Mouse (Mus musculus): ENCODE data around the gene Btn2a2. TPM values are rescaled to one million over a fixed set of nuclear protein-coding genes. Genes with fewer than 3 reads are reported as not detected.
"Not testable (repeated sequence)": the region's sequence is repeated elsewhere in the genome, so short reads cannot be mapped to it uniquely, and the experiment has no call there.

The Btn2a2 gene
- 0.18 TPM in 1 of 2 replicates, not detected in the other for polyA plus RNA-seq (2015; fragmentation: Nextera tagmentation; extraction: Ambion mirVana)

DNA sequence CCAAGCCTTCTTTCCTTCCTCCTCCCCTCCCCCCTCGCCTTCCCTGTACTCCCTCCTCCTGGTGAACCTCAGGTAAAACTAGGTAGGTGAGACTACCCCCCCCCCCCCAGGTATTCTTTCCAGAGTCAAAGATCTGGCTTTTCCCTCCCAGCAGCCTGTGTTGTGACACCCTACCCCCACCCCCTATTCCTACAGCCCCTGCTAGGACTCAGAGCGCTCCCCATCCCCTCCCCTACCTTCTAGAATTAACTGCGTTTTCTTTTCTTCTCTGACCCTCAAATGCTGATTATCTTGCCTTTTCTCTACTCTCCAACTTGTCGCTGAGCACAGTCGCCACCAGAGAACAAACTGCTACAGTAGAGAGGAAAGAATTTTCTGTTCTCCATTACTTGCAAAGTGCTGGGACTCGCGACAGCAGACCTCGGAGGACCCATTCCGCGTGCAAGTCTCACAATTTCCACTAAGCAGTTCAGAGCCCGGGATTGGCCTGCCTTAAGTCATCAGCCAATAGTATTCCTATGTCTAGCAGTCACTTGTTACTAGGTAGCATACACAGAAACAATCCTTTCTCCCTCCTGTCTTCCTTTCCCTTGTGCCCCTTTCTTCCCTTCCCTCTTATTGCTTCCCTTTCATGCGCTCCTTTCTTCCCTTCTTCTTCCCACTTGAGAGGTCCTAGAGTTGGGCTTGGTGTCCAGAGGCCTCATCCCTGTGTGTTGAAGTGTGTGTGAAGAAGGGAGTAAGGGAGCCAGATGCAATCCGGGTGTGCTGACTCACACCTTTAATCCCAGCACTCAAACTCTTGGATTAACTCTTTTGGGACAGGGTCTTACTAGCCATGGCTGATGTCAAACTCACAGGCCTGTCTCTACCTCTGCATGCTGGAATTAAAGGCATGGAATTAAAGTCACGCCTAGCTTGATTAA lies at the start of gene Btn2a2:
Gene Btn2a2, minus strand, starts transcription at position 458 of the 923 bp plus-strand sequence.
- Histone ChIP-seq H3K4me1 (replicated peaks; ENCODE audit: control insufficient read depth, insufficient read depth, low read length) (peaks cover 9% of the 10 kb centered on the region; the same call in 1 of the 2 replicates), H3K4me2 (ENCODE audit: low read length) (peak within 1 kb of the TSS; percentile 62), H3K4me3 (replicated peaks; ENCODE audit: low read length) (peak within 1 kb of the TSS; percentile 40), H3K9ac (replicated peaks; ENCODE audit: low read depth, low read length) (peak within 1 kb of the TSS; percentile 24), H3K27ac (ENCODE audit: low read length) (no peak within 1 kb of the TSS), H3K36me3 (ENCODE audit: control insufficient read depth, insufficient read depth) (no peaks in the 10 kb centered on the region), H3K9me3 (ENCODE audit: control insufficient read depth, low read length) (no peaks in the 10 kb centered on the region), H3K27me3 (replicated peaks; ENCODE audit: control insufficient read depth, insufficient read depth, low read length) (no peaks in the 10 kb centered on the region)
- WGBS: 4% methylated on average over 13 of the region's 14 CpGs
- peak; percentile 100 for ATAC-seq

DNA sequence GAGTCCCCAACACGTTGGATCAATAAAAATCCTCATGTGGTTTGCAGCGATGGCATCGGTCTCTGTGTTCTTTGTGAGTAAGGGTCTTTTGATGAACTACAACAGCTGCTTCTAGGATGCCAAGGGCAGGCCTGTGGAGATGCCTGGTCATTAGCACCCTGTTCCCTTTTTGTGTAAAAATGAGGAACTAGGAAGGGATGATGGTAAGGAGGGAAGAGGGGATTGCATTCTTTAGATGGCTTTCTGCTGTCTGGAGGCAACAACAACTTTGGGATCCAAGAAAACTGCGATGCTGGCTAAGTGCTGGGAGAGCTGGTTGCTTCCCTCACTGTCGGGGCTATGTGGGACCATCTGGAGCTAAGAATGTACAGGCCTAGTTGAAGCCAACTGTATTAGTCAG lies 49.6 kb upstream of the Btn2a2 start:
- ATAC-seq: no peak

DNA sequence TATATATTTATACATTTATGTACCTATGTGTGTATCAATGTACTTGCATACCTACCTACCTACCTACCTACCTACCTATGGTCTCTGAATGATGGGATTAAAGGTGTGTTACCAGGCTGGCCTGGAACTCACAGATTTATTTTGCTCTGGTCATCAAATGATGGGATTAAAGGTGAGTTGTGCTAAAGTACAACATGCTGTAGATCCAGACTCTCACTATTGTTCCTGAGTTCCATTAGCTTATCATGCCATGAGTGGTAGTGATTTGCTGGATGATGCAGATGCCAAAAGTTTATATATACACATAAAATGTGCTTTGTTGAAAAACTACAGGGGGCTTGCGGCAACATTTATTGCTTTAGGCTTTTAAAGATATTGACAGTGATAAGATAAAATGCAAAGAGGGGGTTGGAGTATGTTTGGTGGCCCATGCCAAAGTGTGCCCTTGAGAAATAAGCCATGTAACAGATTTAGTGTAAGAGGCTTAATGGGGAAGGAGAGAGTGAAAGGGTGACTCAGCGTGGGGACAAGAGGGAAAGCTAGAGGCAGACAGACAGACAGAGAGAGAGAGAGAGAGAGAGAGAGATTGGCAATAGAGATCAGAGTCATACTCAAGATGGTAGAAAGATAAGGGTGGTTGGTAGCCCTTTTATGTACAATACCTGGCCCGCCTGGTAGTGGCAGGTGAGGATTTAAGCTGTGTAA lies 48.5 kb upstream of the Btn2a2 start:
- Histone ChIP-seq H3K9ac (replicated peaks; ENCODE audit: low read depth, low read length) (no peak overlapping the region), H3K4me1 (replicated peaks; ENCODE audit: control insufficient read depth, insufficient read depth, low read length) (peaks cover 34% of the 10 kb centered on the region), H3K4me2 (ENCODE audit: low read length) (peak overlapping the region; percentile 38), H3K4me3 (replicated peaks; ENCODE audit: low read length) (peak overlapping the region; percentile 11; the same call in 1 of the 2 replicates), H3K9me3 (ENCODE audit: control insufficient read depth, low read length) (no peaks in the 10 kb centered on the region), H3K27ac (ENCODE audit: low read length) (no peak overlapping the region), H3K36me3 (ENCODE audit: control insufficient read depth, insufficient read depth) (no peaks in the 10 kb centered on the region), H3K27me3 (replicated peaks; ENCODE audit: control insufficient read depth, insufficient read depth, low read length) (no peaks in the 10 kb centered on the region)
- ATAC-seq: no peak
- 81% methylated on average over 3 of the region's 3 CpGs for WGBS

More for the DNA sequence above, 49.6 kb upstream of the Btn2a2 start:
- no peaks in the 10 kb centered on the region for H3K27me3 ChIP-seq (replicated peaks; ENCODE audit: control insufficient read depth, insufficient read depth, low read length)
- H3K9me3 ChIP-seq (ENCODE audit: control insufficient read depth, low read length): no peaks in the 10 kb centered on the region
- no peak overlapping the region for H3K4me2 ChIP-seq (ENCODE audit: low read length)
- no peak overlapping the region for H3K9ac ChIP-seq (replicated peaks; ENCODE audit: low read depth, low read length)
- no peaks in the 10 kb centered on the region for H3K36me3 ChIP-seq (ENCODE audit: control insufficient read depth, insufficient read depth)
- H3K4me1 ChIP-seq (replicated peaks; ENCODE audit: control insufficient read depth, insufficient read depth, low read length): peaks cover 24% of the 10 kb centered on the region
- 87% methylated on average over 5 of the region's 5 CpGs for WGBS
- no peak overlapping the region for H3K4me3 ChIP-seq (replicated peaks; ENCODE audit: low read length)
- H3K27ac ChIP-seq (ENCODE audit: low read length): no peak overlapping the region

DNA sequence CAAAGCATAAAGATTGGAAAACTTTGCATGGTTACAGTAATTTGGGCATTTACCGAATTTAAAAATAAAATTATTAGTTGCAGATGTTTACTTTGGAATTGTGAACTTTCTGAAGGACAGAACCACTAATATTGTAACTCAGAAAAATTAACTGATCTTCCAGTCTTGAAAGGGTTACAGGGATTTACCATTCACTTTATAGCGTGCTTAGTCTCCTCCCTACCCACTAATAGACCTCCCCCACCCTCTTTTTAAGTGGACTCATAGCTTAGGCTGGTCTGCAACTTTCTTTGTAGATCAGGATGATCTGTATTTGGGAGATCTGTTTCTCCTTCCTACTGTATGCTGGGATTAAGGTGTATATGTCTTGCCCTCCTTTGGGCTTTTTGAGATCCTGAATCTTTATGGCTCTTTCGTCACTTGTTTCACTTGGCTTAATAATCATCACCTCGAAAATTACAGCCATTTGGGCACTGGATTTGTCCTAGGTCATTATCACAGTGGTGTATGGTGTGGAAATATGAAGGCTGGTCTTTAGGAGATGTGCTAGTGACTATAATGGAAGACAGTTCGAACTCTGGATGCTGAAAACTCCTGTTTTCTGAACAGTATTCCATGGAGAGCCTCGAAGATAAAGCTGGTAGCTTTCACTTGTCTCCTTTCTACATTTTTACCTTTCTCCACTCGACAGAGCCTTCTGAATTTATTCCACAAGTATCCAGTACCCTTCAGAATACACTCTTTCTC lies 47.6 kb upstream of the Btn2a2 start:
- H3K4me3 ChIP-seq (replicated peaks; ENCODE audit: low read length): peak overlapping the region; percentile 30
- WGBS: 17% methylated on average over 7 of the region's 7 CpGs
- H3K27ac ChIP-seq (ENCODE audit: low read length): no peak overlapping the region

DNA sequence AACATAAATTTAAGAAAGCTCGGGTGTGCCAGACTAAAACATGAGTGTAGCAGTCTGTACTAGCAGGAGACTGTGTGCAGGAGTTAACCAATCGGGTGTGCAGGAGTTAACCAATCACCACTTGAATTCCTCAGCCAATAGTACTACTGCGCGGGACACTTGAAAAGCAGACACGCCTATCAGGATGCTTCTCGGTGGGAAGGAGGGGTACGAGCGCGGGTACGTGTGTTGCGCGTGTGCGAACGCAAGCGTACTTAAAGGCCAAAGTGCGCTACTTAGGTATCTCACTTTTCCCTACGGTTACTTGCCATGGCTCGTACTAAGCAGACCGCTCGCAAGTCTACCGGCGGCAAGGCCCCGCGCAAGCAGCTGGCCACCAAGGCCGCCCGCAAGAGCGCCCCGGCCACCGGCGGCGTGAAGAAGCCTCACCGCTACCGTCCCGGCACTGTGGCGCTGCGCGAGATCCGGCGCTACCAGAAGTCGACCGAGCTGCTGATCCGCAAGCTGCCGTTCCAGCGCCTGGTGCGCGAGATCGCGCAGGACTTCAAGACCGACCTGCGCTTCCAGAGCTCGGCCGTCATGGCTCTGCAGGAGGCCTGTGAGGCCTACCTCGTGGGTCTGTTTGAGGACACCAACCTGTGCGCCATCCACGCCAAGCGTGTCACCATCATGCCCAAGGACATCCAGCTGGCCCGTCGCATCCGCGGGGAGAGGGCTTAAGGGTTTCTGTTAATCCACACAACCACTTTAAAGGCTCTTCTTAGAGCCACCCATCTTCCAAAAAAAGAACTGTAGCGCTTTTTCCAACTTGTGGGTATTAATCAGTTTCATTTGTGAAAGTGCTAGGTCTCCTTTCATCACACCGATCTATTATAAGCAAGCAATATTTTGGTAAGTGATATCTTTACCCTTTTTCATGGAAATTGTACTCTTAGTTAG lies 46.7 kb upstream of the Btn2a2 start, which contains the start of gene Hist1h3g:
Gene Hist1h3g, plus strand, starts transcription at position 286 of the 939 bp plus-strand sequence.
- peak within 1 kb of the TSS; percentile 39 for H3K9ac ChIP-seq (replicated peaks; ENCODE audit: low read depth, low read length)
- H3K36me3 ChIP-seq (ENCODE audit: control insufficient read depth, insufficient read depth); H3K27me3 ChIP-seq (replicated peaks; ENCODE audit: control insufficient read depth, insufficient read depth, low read length); H3K9me3 ChIP-seq (ENCODE audit: control insufficient read depth, low read length): not testable (repeated sequence)
- WGBS: under 1% methylated on average over 48 of the region's 62 CpGs
- peak within 1 kb of the TSS; percentile 78 for H3K4me2 ChIP-seq (ENCODE audit: low read length)
- H3K27ac ChIP-seq (ENCODE audit: low read length): peak within 1 kb of the TSS; percentile 75
- peak within 1 kb of the TSS; percentile 55 for H3K4me3 ChIP-seq (replicated peaks; ENCODE audit: low read length)
- peak; percentile 91 for ATAC-seq
- peaks cover 36% of the 10 kb centered on the region for H3K4me1 ChIP-seq (replicated peaks; ENCODE audit: control insufficient read depth, insufficient read depth, low read length)

More for the DNA sequence above, 47.6 kb upstream of the Btn2a2 start:
- peaks cover 36% of the 10 kb centered on the region for H3K4me1 ChIP-seq (replicated peaks; ENCODE audit: control insufficient read depth, insufficient read depth, low read length)
- no peaks in the 10 kb centered on the region for H3K36me3 ChIP-seq (ENCODE audit: control insufficient read depth, insufficient read depth)
- no peaks in the 10 kb centered on the region for H3K9me3 ChIP-seq (ENCODE audit: control insufficient read depth, low read length)
- H3K27me3 ChIP-seq (replicated peaks; ENCODE audit: control insufficient read depth, insufficient read depth, low read length): no peaks in the 10 kb centered on the region
- no peak for ATAC-seq
- peak overlapping the region; percentile 39; the same call in 1 of the 2 replicates for H3K9ac ChIP-seq (replicated peaks; ENCODE audit: low read depth, low read length)
- peak overlapping the region; percentile 29 for H3K4me2 ChIP-seq (ENCODE audit: low read length)

DNA sequence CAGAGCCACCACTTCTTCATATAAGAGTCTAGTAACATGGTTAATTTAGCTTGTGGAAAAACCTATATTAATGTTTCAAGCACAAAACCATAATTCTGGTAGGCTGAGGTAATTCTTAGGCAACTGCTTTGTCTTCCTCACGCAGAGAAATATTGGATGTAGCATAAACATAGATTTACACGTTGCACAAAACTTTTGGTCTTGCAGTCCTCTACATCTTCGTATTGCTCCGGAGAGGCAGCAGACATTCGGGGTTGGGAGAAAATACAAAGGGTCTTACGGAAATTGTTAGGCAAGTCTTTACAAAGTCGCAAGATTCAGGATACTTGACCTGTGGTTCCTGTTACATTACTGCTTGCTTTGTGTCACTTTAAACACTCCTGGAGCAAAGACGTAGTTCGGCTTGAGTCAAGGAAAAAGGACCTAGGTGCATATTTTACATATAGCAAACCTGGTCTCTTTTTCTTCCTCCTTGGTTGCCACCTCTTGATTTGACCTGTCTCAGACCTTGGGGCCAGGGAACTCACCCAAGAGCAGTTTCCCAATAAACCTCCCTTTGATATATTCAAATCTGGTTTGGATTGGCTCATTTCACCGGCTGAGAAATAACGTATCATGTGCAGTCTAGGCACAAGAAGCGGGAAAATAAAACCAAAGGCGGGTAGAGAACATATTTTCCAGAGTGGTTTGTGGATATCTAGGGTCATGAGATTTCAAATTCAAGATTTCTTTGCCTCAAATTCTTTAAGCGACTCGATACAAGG lies 45.9 kb upstream of the Btn2a2 start:
- H3K4me3 ChIP-seq (replicated peaks; ENCODE audit: low read length): peak overlapping the region; percentile 55
- no peak for ATAC-seq
- peak overlapping the region; percentile 35 for H3K9ac ChIP-seq (replicated peaks; ENCODE audit: low read depth, low read length)
- no peaks in the 10 kb centered on the region for H3K9me3 ChIP-seq (ENCODE audit: control insufficient read depth, low read length)
- peak overlapping the region; percentile 78 for H3K4me2 ChIP-seq (ENCODE audit: low read length)
- under 1% methylated on average over 15 of the region's 15 CpGs for WGBS
- H3K27ac ChIP-seq (ENCODE audit: low read length): peak overlapping the region; percentile 75
- peaks cover 36% of the 10 kb centered on the region for H3K4me1 ChIP-seq (replicated peaks; ENCODE audit: control insufficient read depth, insufficient read depth, low read length)
- H3K36me3 ChIP-seq (ENCODE audit: control insufficient read depth, insufficient read depth): no peaks in the 10 kb centered on the region
- no peaks in the 10 kb centered on the region for H3K27me3 ChIP-seq (replicated peaks; ENCODE audit: control insufficient read depth, insufficient read depth, low read length)

DNA sequence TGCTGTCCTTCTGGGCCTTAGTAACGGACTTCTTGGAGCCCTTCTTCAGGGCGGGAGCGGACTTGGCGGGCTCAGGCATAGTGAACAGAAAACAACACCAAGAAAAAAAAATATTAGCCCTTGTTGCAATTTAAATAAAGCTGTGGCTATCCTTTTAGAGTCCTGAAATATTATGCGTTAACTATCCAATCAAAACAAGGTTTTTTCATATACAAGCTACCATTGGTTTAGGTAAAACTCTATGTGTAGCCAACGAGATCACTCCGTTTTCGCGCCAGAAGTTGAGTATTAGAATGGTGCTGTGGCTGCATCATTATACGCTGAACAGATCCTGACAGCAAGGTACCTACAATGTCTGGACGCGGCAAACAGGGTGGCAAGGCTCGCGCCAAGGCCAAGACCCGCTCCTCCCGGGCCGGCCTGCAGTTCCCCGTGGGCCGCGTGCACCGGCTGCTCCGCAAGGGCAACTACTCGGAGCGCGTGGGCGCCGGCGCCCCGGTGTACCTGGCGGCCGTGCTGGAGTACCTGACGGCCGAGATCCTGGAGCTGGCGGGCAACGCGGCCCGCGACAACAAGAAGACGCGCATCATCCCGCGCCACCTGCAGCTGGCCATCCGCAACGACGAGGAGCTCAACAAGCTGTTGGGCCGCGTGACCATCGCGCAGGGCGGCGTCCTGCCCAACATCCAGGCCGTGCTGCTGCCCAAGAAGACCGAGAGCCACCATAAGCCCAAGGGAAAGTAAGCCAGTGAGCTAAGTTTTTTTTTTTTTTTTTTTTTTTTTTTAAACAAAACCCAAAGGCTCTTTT lies 45.1 kb upstream of the Btn2a2 start, which contains the start of gene Hist1h2af:
Gene Hist1h2af, plus strand, starts transcription at position 347 of the 808 bp plus-strand sequence.
- H3K9me3 ChIP-seq (ENCODE audit: control insufficient read depth, low read length); H3K36me3 ChIP-seq (ENCODE audit: control insufficient read depth, insufficient read depth); H3K27me3 ChIP-seq (replicated peaks; ENCODE audit: control insufficient read depth, insufficient read depth, low read length): not testable (repeated sequence)
- Histone ChIP-seq H3K27ac (ENCODE audit: low read length) (peak within 1 kb of the TSS; percentile 83), H3K4me2 (ENCODE audit: low read length) (peak within 1 kb of the TSS; percentile 78), H3K9ac (replicated peaks; ENCODE audit: low read depth, low read length) (peak within 1 kb of the TSS; percentile 35), H3K4me1 (replicated peaks; ENCODE audit: control insufficient read depth, insufficient read depth, low read length) (peaks cover 36% of the 10 kb centered on the region), H3K4me3 (replicated peaks; ENCODE audit: low read length) (peak within 1 kb of the TSS; percentile 55)
- 0% methylated on average over 23 of the region's 53 CpGs for WGBS
- peak; percentile 30 for ATAC-seq
